Mouse (Mus musculus): ENCODE data around the gene Celf6.

DNA sequence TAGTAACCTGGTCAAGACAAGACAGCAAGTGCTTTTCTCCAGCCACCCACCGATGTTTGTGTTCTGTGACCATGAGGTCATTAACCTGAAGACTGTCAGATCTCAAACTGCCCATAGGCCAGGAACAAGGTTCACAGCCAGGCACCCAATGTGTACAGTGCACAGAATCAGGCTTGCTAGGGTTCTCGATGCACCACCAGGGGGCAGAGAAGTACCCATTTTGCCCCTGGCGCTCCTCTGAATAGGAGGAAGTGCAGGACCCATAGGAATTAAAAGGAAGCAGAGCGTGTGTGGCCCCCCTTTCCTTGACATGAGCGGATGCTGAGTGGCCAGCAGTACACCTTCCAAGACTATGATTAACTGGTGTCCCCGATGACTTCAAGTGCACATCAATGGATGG lies 10.6 kb upstream of the Celf6 start:
- TF ChIP-seq CTCF (IDR thresholded peaks at IDR 0.05; ENCODE audit: low read depth, low read length), result peak; percentile 59
- no peak for TF ChIP-seq GATA2 (IDR thresholded peaks at IDR 0.05; ENCODE audit: borderline replicate concordance, low read depth, low read length)
